Mouse (Mus musculus) ovary, adult 18-20 months (tissue): ENCODE measurements at regions not wholly inside any gene's neighbourhood (a gene's known extent, or its start where the extent isn't known, plus 50 kb on each side); places are given as distances from the start of the nearest gene placed in this dataset.

Source experiments
- DNase-seq: peaks from one replicate; pipeline ENCODE4 v3.0.0; 2022; ENCODE audit warnings: low spot score, mixed read lengths

DNA sequence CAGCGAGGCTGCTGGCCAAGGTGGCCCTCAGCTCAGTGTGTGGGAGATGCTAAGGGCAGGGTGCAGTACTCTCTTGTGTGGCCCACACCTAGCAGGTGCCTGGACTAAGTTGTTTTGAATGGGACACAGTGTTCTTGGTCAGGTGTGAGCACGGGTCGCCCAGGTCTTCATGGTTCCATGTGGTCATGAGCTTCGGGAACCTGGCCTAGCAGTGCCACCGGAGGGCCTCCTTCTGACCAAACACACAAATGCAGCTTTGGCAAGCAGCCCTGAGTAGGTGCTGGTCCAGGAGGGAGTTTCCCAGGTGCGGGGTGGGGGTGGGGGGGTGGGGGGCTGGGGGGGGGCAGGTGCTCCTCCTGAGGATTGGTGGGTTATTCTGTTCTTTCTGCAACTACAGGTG, 127.6 kb downstream of the Gadd45g start:
- DNase-seq, result no peak

DNA sequence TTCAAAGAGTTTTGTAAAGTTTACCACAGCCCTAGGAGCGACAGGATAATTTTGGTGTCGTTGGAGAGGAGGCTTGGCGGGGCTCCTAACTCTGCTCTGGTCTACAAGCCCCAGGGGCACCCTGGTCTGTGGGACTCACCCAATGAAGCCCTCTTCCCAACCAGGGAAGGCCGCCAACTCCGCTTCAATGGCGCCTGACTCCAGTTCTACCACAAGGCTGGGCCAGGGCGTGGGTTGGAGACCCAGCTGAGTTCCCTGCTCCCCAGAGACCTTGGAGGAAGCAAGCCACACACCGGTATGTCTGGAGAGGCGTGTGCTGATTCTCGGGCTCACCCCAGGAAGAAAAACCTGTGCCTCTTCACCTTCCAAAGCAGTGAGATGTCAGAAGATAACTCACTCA, 128.9 kb downstream of the Gadd45g start:
- no peak for DNase-seq

DNA sequence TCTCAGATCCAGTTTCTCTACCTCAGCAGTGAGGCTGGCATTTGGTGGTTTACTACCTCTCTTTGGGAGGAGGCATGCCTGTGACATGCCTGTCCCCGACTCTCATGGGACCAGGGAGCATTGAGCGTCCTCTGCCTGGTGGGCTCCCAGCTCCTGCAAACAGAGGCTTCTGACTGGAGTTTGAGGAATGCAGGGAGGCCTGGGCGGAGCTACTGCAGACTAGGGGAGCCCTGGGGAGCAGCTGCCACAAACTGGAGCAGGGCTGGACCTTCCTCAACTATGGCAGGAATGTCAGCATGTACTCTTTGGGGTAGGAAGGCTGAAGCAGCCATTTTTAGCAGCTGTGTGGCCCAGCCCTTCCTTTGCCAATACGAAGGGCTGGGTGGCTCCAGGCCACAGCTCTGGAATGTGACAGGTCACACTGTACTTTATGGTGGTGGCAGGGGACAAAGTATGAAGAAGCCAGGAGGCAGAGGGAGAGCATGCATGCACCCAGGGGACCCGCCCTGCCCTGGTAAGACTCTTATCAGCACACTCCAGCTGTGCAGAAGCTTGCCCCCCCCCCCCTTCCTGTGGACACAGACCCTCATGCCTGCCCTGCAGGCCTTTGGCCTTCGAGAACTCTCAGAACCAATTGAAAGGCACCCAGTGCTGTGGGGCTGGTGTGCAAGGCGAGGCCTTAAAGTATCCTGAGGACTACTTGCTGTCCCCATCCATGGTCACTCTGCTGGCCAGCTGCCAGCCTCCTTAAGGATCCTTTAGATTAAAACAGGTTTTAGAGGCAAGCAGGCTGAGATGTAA, 129.5 kb downstream of the Gadd45g start:
- DNase-seq, result no peak

DNA sequence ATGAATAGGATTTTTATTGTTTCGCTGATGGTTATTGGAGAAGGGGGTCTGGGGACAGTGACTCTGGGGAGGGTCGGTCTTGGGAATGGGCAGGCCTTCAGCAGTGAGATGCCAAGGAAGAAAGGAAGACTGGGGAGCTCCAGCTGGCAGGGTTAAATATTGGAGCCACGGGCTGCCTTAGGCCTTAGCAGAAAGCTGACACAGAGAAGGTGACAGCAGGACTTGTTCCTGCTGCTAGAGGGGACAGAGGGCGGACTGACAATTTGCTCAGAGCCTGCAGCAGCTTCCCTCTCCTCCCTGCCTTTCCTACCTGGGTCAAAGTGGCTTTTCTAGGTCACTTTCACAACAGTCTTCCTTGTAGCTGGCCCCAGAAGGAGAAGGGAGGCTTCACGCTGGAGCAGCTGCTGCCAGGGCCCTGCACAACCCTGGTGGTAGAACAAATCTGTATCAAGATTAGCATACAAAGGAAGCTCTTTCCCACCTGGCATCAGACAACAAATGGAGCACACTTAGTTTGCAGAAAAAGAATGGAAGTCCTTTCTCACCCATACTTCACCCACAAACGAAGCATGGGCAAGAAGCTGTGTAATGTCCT, 130.2 kb downstream of the Gadd45g start:
- DNase-seq, result no peak

DNA sequence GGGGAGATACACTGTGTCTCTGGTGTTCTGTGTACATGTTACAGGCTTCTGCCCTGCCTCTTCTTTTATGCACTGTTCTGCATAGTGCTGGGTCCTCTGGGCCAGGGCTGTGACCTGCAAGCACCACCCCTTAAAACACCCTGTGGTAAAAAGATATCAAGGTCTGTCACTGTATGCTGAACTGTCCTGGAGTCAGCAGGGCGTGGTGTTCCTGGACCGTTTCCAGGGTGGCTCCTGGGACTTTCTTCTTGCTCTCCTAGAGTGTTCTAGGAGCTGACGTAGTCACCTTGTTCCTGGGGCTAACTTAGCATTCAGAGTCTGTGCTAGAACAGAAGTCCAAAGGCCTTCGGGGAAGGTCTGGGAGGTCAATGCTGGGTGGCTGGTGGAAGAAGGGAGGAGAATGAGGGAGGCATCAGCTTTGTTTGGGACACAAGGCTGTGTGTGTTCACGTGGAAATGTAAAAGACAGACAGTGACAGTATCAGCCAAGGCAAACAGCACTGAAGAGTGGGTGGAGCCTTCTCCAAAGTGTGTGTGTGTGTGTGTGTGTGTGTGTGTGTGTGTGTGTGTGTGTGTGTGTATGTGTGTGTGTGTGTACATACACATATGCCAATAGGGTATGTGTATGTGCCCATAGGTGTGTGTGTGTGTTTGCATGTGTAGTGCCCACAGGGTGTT, 133.0 kb downstream of the Gadd45g start:
- DNase-seq, result no peak

DNA sequence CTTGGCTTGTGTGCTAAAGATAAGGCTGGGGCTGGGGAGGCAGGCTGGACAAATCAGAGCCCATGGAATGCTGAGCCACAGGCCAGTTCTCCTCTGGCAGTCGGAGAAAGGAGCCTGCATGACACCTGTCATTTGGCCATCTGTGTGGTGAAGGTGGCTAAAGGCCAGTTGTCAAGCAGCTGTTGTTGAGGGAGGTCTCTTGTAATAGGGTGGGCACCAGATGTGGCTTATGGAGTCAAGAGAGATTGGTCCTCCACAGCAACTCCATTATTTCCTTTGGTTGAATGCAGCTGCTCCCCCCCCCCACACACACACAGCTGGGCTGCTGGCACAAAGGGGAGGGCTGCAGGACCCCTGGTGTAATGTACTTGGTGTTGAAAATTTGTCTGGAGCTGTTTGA, 133.9 kb downstream of the Gadd45g start:
- DNase-seq, result no peak

DNA sequence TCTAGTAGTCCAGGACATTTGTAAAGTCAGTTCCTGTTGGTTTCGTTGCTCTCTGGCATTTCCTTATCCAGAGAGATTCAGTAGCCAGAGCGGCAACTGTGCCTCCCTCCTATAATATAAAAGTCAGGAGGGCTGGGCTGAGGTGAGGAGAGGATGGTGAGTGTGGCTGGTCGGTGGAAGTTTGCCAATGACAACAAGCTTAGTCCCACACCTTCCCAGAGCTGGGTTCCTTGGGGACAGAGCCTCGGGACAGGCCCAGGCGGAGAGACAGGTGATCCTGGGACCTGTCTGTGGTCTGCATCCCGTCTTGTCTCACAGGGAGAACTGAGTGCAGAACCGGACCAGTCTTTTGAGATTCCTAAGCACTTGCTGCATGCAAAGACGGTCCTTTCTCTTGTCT, 136.5 kb downstream of the Gadd45g start:
- no peak for DNase-seq

DNA sequence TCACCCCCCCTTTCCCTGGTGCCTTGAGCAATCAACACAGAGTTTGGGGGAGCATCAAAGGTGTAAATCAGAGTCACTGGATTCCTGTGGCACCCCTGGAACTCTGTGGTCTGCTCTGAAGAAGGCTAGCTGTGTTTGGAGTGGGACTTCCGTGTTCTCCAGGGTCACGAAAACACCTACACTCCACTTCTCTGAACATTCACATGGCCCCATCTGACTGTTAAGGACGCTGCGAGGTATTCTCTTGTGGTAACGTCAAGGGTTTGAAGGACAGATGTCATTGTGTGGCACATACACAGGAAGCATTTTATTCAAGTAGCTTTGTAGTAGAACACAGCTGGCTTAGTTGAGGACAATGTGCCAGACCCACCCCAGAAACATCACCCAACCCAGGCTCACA, 137.1 kb downstream of the Gadd45g start:
- no peak for DNase-seq

DNA sequence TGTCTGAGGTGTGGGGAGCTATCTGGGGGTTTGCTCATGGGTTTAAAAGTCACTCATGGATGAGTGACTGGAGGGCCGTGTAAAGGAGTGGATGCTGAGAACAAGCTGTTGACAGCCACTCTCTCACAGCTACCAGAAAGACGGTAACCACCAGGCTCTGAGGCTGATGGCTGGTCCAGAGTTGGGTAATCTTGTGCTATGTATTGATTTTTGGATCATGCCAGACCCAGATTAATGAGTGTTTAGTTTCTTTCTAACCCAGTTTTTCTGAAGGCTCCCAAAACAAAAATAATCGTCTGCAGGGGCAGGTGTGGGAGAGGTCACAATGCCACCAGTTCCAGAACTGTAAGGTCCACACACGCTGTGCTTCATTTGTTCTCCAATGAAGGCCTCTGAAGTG, 144.9 kb downstream of the Gadd45g start:
- no peak for DNase-seq

DNA sequence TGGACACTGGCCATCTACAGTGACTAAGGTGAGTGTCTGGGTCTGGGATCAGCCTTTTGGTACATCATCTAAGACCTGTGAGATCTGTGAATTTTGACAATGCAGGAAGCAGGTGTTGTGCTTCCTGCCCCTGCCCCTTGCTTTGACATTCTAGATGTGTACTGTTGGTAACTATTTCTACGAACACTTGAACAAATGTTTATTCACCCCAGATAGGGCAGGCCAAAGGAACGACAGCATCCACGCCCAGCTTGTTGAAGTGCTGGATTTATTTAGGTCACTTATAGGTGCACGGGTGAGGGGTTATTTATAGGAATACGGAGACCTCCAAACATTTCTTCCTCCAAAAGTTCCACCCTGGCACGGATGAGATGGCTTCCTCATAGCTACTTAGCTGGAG, 146.4 kb downstream of the Gadd45g start:
- DNase-seq, result no peak

DNA sequence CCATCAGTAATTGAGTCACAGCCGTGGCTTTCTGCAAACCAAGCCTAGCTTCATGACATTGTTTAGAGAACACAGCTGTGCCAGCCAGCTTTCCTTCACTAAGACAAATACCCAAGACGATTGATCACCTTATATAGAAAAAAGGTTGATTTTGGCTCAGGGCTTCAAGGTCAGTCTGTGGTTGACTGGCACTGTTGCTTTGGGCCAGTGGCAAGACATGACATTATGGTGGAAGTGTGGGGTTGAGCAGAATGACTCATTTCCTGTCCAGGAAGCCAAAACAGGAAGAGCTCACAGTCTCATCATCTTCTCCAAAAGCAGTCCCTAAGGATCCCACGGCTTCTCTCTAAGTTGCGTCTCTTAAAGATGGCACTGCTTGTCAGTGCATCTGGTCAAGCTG, 149.7 kb downstream of the Gadd45g start:
- no peak for DNase-seq

DNA sequence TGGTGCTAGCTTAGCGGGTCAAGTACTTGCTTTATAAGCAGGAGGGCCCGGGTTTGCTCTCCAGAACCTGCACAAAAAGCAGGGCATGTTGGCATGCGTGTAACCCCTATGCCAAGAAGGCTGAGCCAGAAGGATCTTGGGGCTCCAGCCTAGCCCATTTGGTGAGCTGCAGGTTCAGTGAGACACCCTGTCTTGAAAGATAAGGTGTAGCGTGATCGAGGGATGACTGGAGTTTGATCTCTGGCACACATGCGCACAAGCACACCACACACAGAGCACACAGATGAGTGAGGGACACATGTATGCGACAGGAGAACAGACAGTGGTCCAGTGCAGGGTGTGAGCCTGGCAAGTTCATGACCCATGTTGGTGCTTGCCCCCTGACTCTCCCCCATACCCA, 152.1 kb downstream of the Gadd45g start:
- no peak for DNase-seq

DNA sequence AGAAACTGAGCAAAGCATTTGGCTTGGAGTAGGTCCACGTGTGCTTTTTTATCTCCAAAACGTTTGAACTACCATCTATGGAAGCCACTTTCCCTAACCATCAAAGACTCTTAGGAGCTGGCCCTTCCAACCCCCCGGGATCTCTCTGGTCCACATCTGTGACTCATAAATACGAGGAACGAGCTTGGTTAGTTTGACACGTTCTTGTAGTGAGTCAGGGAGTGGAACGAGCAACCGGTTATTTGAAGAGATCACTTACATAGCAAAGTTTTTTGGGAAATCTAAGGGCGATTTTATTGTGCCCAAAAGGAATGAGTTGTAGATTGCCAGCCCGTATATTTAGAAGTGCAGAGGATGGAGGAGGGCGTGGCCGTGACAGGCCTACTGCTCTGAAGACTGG, 155.3 kb downstream of the Gadd45g start:
- DNase-seq, result no peak

DNA sequence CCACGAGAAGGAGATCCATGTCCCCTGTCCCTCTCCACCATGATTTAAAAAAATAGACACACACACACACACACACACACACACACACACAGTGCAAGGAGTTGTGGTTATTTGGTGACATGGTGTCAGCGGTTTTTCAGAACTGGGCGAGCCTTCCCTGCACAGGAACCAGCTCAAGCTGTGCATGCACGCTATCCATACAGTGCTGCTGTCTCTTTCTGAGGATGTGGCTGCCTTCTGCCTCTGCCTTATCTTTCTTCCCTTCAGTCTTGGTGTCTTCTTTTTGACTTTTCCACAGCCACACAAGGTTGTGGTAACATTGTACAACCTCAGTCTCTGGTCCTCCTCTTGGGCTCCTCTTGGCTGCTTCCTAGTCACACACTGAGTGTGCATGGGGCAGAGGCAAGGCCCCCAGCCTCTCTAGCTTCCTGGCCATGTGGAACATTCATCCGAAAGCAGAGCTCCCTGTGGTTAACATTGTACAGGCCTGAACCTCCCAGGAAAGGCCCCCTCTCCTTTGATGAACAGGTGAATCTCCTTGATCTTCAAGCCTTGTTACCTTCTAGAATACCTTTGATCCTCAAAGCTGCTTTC, 157.6 kb downstream of the Gadd45g start:
- no peak for DNase-seq

DNA sequence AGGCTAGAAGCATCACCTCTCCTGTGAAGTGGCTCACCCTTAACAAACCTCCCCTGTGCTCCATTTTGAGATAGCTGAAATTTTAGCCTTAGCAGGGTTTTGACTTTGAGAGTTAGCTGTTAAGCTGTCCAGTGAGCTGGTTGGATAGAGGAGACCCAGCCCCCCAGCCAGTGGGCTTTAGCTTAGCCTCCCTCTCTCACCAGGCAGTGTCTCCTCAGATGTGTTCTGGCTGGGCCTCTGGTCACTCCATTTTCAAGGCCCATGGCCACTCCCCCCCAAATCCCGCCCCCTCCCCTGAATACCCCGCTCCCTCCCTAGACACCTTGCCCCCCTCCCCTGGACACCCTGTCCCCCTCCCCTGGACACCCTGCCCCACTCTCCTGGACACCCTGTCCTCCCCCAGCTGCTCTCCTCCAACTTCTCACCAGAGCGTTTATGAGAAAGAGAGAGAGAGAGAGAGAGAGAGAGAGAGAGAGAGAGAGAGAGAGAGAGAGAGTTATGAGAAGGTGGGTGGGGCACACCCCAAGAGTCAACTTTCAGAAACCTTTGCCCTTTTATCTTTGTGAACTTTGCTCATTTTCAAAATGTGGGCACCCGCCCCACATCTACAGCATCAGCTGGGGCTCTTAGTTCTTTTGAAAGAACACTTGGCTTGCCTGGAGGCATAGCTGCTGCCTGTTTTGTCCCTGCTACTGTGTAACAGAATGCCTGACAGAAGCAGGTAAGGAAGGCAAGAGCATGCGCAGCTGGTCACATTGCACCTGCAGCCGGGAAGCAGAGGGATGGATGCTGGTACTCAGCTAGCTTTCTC, 161.3 kb downstream of the Gadd45g start:
- no peak for DNase-seq

DNA sequence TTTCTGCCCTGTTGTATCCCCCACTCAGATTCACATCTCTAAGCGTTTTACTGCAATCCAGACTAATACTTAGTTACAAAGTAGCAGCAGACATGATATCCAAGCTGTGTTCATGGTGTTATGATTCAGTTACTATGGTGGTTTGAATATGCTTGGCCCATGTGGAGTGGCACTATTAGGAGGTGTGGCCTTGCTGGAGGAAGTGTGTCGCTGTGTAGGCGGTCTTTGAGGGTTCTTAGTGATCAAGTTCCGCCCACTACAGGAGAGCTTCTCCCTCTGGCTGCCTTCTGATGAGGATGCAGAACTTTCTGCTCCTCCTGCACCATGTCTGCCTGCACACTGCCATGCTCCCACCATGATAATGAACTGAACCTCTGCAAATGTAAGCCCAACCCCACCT, 162.8 kb downstream of the Gadd45g start:
- no peak for DNase-seq

DNA sequence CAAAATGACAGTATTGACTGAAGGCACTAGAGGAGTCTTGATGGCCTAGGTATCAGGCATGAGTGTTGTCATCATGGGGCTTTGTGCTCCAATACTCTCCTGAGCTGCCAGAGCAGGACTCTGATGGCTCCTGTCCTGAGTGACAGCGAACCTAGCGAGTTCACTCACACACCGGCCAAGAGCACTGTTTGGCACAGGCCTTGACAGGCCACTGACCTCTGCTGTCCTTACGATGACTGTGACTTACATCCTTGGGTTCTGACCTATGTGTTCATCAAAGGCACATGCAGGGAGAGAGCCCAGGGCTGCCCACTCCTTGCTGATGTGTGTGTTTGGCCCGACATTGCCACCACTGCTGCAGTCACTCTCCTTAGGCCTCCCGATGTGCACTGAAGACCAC, 163.3 kb downstream of the Gadd45g start:
- no peak for DNase-seq

DNA sequence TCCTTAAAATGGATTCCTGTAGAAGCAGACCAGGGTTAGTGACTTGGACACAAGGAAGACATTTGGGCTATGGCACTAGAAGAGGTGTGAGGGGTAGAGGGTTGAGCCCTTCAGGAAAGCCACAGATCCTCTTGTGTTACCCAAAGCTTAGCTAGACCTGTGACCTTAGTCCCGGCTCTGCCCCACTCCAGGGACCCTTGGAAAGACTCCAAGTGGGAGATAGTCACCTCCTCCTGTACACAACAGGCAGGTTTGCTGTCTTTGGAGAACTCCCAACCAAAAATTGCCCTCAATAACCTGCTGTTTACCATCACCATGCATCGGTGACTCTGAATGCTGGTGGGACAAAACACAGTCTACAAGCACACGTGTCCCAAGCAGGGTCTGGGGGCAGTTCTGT, 164.5 kb downstream of the Gadd45g start:
- no peak for DNase-seq

DNA sequence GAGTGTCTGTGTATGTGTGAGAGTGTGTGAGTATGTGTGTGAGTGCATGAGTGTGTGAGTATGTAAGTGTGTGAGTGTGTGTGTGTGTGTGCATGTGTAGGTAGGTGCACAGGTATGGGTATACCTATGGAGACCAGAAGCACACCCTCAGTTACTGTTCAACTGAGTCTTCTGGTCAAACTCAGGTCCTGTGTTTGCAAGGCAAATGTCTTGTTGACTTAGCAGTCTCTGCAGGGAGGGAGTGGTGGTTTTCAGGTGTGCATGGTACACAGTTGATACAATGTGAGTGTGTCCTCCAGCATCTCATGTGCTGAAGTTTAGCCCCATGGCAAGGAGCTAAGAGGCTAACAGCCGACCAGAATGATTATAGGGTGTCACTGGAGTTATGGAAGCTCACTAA, 166.7 kb downstream of the Gadd45g start:
- no peak for DNase-seq

DNA sequence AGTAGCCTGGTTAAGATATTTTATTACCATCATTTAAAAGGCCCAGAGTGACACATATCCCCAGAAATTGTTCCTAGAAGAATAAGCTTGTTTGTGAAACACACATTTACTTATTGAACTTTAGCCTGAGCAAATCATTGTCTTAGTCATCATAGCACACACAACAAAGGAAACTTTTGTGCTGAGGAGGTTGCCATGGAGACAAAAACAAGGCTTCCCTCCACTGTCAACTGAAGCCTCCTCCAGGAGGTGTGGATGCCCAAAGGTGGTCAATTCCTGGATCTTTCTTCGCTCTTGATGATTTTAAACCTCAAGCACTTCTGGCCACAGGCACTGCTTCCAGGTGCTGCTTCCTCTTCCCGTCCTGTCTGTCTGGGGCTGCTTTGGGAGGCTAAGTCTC, 167.3 kb downstream of the Gadd45g start:
- DNase-seq, result no peak

DNA sequence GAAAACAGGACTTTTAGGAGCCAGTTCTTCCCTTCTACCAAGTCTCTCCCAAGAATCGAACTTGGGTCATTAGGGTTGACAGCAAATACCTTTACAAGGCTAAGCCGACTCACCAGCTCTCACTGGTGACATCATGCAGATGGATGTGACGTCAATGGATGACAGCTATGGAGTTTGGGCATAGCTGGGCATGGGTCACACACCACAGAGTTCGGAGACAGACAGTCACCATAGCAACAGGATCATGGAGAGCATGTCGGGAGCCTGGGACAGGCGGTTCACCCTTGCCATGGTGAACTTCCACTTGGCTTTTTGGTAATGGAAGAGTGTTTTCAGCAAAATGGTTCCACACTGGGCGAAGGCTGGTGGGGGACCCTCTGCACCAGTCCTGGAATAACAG, 168.1 kb downstream of the Gadd45g start:
- DNase-seq, result no peak

DNA sequence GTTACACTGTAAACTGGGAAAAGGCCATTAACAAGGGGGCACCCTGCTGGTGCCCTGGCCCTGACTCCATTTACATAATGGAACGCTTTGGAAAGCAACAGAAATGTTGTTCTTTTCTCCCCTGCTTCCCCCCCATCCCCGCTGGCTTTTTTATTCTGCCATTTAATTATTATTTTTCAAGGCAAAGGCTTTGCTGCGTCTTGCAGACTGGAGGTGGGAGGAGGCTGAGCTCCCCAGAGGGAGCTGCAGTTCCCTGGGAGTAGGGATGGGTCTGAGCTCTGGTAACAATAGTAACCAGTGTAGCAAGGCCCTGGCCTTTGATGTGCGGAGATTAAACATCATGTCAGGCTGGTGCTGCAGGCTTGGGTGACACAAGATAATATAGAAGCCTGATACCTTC, 168.6 kb downstream of the Gadd45g start:
- no peak for DNase-seq
